Mouse (Mus musculus): ENCODE results near the gene Fgfr1op. TPM values are rescaled to one million over a fixed set of nuclear protein-coding genes. Genes with fewer than 3 reads are reported as not detected.
"Not testable (repeated sequence)": the region's sequence is repeated elsewhere in the genome, so short reads cannot be mapped to it uniquely, and the experiment has no call there.

Fgfr1op gene
- total RNA-seq, 2 experiments from 2014 or later = 12.9 to 14.5 TPM

DNA sequence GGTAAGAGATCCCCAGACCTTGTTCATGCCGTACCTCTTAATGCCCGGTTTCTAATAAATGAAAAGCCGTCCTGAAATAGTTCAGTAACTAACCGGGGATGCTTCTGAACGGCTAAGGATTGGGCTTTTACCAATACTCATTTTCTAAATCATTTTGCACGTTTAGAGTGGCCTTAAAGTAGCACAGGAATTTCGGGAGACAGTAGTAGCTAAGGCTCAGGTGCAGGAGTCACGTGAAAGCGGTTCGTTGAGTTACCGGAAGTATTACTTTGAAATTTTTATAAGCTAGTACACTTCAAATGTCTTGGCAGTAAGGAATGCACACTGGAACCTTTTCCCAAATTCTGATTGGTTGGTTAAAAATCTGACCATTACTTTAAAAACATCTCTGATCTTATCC, 676 bp downstream of the Fgfr1op start:
- intact Hi-C loops (cut with DNase I); DNase-seq: not testable (repeated sequence)

DNA sequence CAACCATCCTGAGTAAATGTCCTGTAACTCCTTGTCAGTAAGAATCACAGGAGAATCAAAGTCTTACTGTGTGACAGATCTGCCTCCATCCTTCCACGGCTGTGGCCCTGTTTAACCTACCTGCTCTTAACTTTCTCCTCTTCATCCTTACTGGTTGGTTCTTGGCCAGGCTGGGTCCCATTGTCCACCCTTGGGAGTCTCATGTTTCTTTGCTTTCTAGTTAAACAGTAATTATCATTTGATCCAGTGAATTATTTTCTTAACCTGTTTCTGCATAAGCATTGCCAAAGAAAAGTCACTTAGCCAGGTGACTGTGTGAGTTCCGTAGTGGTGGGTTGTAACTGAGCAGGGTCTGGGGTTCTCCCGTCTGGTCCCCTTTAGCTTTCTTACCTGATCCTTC, 1.2 kb downstream of the Fgfr1op start:
- intact Hi-C loops (cut with DNase I); DNase-seq: not testable (repeated sequence)

DNA sequence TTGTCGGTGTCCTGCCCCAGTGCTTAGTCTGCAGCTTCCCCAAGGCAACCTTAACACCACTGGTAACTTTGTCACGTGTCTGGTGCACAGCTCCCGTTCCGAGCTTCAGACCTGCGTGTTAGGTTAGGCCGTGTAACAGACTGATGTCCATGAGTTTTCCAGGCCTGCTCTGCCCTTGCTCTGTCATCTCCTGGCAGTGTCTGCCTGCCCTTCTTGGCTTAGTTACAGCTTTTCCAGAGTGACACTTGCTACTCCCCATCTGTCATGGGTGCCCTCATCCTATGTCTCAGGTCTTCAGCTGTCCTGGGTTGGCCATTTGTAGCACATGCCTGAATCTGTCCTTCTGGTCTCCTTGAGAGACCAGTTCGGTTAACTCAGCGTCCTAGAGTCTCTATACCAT, 2.1 kb downstream of the Fgfr1op start:
- DNase-seq; intact Hi-C loops (cut with DNase I): not testable (repeated sequence)

DNA sequence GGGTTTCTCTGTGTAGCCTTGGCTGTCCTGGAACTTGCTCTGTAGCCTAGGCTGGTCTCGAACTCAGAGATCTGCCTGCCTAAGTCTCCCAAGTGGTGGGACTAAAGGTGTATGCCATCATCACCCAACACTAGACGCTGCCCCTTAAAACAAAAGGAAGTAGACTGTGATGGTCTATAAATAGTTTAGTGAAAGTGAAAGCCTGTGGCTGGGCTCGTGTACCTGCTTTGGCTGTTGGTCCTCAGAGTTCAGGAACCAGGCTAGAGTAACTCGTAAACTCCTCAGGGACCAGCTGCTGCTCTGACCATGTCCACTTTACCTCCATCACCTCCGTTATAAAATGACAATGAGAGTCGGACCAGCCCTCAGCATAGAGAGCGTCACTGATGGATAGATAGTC, 5.0 kb downstream of the Fgfr1op start:
- DNase-seq = no peak
- intact Hi-C loops (cut with DNase I) = no loop called here

DNA sequence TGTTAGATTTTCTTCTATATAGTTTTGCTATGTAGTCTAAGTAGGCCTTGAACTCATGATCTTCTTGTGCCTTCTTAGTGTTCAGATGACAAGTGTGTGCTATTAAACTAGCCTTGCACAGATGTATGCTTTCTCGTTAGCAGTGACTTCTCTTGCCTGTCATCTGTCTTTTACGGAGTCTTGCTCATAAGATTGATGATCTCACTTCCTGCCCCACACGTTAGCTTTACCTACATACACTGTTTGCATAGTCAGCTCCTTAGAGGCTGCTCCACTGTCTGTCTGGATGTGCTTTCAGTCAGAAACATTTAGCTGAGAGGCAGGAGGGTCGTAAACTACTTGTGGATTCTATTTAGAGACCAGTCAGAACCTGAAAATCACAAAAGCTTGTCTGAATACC, 5.8 kb downstream of the Fgfr1op start:
- no peak for DNase-seq
- intact Hi-C loops (cut with DNase I) = no loop called here

DNA sequence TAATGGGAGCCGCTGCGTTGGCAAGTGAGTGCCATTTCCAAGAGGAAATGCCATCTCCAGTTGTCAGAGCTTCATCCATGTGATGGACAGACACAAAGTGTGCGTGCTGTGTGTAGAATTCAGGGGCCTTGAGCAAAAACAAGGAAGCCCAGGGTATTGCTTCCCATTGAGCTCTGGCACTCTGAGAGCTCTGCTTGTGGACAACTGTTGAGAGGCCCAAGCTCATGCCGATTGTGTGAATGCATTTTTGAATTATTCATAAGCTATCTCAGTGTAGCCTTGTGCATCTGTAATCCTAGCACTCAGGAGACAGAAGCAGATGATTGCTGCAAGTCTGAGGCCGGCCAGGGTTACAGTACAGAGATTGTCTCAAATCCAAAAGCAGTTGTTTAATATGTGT, 11.8 kb downstream of the Fgfr1op start:
- intact Hi-C loops (cut with DNase I) = no loop called here

DNA sequence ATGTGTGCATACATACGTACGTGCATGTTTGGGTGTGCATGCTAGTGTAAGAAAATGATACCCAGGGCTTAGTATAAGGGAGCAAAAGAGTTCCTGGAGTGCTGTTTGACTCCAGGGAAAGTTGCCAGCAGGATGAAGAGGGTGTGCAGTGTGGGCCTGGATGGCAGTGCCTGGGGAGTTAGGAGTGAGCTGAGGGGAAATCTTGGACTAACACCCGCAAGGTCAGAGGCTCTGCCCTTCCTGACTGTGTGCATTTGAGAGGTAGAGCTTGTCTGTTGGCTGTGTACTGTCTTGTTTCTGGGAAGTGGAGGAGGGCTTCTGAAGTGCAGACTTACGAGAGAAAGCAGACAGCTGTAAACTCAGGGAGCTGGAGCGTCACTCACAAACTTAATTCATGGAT, 18.5 kb downstream of the Fgfr1op start:
- DNase-seq = no peak

More for the DNA sequence above, 11.8 kb downstream of the Fgfr1op start:
- DNase-seq = no peak

DNA sequence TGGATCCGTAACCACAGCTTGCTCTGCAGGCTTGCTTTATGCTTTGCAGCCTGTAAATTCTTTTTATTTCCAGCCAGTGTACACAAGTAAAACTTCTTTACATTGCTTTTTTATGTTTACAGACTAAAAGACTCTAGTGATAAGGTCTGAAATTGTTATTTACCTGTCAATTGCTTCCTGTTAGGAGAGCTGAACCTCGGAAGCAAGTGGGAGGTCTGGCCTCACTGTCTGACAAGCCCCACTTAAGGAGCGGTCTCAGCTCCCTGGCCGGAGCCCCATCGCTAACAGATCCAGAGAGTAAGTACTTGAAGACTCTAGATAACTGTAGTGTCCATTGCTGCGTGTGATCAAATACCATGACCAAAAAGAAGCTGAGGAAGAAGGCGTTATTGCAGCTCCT, 18.9 kb downstream of the Fgfr1op start:
- no peak for DNase-seq
- intact Hi-C loops (cut with DNase I) = no loop called here

More for the DNA sequence above, 18.5 kb downstream of the Fgfr1op start:
- intact Hi-C loops (cut with DNase I) = no loop called here

DNA sequence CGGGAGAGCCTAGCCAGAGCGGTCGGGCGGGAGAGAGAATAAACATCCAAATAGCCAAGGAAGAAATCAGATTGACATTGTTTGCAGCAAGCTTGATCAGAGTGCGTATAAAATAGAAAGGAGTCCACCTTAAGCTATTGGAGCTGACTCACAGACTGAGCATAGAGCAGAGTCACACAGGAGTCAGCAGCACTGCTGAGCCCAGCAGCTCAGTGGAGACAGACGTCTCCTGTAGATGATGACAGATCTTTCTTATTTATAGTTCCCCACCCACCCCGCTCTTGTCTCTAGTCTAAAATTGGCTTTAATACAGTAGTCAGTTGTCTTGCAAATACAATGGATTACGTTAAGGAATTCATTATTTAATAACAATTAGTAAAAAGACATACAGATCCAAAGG, 28.4 kb downstream of the Fgfr1op start:
- no peak for DNase-seq
- intact Hi-C loops (cut with DNase I) = no loop called here

DNA sequence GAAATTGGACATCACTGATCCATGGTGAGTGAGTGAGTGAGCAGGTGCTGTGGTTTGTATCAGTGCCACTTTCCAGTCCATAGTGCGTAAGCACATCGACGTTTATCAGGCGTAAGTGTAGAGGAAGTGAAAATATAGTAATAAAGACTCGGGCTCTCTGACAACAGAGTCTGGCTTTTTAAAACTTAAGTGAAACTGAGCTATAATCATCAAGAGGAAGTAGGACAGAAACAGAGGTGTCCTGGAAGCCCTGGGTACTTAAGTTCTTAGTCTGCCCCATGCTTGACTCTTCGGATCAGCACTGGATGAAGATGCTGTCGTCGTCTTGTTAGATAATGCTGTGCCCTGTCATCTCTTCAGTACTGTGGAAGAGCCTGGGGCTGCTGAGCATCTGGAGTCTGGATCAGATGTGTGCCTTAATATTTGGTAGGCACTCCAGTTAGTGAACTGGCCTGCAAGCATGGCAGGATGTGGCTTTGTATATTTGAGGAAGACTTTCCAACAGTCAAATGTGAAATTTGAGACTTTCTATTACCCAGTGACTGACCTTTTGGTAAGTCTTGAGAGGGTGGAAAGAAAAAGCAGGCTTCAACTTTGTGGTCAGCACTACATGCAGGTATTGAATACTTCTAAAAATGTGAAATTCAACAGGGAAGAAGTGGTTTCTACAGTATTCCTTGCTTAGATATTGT, 30.5 kb downstream of the Fgfr1op start:
- intact Hi-C loops (cut with DNase I) = no loop called here
- DNase-seq = no peak

DNA sequence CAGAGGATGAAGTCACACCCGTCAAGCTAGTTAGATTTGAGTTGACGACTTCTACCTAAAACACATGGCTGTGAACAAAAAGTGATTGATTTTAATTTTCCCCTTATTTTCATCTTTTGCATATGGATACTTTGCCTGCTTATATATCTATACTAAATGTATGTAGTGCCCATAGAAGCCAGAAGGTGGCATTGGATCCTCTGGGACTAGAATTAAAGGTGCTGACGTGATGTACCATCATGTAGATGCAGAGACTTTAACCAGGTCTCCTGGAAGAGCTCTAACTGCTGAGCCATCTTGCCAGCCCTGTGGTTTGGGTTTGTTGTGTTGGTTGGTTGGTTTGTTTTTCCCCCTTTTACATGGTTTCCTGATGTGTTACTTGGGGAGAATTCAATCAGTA, 32.4 kb downstream of the Fgfr1op start:
- intact Hi-C loops (cut with DNase I) = no loop called here
- DNase-seq = no peak

DNA sequence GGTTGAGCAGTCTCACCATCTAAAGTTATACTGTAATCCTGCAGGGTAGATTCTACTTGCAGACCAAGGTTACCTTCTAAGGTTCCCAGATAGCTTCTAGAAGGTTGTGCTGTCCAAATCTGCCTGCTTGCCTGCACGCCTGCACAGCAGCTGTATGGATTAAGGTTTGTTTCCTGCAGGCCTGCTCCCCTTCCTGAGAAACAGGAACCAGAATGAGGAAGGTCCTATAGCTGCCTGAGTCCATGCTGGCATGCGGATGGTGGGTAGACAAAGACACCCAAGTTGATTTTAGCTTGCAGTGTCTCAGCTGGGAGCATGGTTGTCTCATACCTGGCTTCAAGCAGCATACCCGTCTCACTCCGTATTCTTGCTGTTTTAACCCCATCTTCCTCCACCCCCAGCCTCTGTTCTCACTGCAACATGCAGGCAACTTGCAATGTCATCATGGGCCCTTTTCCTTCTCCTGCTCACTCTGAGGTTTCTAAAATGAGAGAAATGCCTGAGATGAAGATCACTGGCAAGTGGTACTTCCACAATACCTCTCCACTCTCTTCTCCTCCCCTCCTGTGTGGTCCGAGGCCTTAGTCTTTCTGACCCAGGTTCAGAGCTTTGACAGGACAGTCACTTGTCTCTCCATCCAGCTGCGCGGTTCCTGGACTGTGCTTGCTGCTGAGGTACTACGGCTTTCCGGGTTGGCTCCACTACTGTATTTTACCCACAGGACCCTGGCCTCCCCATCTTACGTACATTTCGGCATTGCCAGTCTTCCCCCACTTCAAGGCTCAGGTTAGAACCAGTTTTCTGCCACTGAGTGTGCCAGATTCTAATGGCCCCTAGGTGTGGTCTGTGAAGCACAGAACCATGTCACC, 34.0 kb downstream of the Fgfr1op start:
- no peak for DNase-seq
- intact Hi-C loops (cut with DNase I) = no loop called here

DNA sequence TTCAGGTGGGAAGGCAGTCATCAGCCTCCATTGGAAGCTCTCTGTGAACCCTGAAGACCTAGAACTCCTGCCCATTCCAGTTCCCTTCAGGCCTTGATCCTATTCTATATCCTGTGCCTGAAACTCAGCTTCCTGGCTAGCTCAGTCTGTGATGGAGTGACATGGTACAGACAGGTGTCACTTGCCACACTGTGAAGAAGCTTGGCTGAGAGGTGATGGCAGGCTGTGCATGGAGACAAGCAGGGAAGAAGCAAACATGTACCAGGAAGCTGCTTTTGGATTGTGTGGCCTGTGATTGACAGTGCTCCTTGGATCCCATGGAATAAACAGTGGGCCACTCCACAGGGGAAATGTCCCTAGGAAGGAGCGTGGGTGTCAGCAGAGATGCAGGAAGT, 34.6 kb downstream of the Fgfr1op start:
- intact Hi-C loops (cut with DNase I) = no loop called here
- DNase-seq = no peak

DNA sequence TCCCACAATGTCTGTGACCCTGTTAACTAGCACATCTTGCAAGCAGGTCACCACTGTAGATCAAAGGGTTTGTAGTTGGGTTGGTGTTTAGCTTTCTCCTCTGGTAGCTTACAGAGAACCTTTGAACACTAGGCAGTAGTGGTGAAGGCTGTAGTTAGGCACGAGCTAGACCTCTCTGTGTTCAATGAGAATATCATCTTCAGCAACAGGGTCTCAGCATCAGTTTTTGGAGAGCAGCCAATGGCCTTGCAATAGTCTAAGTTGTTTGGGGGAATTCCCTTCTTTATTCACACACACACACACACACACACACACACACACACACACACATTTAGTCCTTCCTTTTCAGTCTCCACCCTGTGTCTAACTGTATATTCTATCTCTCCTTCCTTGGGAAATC, 38.2 kb downstream of the Fgfr1op start:
- intact Hi-C loops (cut with DNase I) = no loop called here
- no peak for DNase-seq

DNA sequence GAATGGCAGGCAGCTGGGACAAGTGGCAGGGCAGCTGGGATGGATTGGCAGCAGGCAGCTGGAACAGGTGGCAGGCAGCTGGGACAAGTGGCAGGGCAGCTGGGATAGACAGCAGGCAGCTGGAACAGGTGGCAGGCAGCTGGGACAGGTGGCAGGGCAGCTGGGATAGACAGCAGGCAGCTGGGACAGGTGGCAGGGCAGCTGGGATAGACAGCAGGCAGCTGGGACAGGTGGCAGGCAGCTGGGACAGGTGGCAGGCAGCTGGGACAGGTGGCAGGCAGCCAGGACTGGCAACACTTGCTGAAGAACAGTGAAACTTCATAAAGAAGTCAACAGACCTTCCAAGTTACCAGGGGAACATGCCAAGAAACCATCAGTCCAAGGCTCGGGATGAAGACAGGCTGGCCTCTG, 39.9 kb downstream of the Fgfr1op start:
- intact Hi-C loops (cut with DNase I) = not testable (repeated sequence)
- DNase-seq = peak in 1 of 2 experiments; percentile 7

DNA sequence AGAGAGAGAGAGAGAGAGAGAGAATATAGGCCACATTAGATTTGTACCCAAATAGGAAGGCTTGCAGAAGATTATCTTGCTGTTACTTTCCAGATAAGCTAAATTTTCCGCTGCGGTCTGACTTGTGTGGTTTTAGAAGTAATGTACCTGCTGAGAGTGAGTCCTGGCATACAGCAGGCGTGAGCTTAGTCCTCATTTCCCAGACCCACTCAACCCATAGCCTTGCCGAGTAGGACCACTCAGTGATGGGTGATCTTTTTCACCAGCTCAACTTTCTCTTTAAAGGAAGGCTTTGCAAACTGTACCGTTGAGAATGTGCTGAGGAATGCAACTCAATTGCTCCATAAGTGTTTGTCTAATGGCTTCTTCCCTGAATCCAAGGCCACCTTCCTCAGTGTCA, 41.4 kb downstream of the Fgfr1op start:
- no peak for DNase-seq
- intact Hi-C loops (cut with DNase I) = no loop called here

DNA sequence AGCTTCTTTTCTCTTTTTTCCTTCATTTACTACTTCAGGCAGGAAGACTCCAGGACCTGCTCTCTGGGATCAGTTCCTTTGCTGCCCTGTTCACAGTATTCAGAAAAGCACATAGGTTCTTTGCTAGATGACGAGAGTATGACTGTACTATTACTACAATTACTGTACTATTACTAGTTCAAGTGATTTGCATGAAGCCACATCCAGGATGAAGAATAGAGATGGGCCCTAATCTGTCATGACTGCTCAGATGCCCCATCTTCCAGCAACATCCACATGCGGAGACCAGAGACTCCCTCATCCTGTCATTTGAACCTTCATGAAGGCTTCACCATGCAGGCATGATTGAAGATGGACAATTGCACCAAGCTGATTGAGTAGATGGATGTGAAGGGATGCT, 44.4 kb downstream of the Fgfr1op start:
- intact Hi-C loops (cut with DNase I) = no loop called here
- DNase-seq = no peak

DNA sequence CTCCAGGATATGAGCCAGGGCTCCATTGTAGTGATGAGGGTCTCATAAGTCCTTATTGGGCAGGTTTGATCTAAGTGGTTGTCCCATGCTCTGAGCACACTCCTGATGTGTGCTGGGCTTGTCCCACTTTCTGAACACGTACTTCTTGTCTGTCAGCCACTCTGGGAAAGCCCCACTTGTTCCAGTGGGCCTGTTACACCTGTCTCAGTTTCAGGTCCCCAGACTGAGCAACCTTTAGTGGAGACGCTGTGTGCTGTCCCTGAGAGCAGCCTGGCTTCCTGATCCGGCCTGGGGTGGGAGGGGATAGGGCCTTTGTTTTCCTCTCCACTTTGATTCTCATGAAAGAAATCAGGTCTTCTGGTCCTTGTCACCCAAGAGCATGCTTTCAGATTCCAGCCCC, 44.9 kb downstream of the Fgfr1op start:
- intact Hi-C loops (cut with DNase I) = no loop called here
- DNase-seq = no peak

DNA sequence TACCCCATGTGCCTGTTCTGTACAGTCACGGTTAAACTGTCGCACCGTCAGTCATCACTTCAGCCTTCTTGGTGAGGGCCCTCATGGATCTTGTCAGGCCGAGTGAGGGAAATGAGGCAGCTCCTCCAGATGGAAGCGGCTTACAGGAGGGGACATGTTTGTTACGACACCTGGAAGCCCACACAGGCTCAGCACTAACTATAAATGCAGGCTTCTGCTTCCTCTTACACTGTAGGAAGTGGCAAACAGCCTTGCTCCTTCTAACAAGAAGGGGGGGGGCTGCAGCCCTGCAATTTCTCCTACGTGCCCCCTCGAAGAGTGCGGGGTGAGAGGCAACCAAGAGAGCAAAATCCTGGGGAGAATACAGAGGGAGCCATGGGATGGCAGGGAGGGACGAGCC, 45.4 kb downstream of the Fgfr1op start:
- intact Hi-C loops (cut with DNase I) = no loop called here
- no peak for DNase-seq

DNA sequence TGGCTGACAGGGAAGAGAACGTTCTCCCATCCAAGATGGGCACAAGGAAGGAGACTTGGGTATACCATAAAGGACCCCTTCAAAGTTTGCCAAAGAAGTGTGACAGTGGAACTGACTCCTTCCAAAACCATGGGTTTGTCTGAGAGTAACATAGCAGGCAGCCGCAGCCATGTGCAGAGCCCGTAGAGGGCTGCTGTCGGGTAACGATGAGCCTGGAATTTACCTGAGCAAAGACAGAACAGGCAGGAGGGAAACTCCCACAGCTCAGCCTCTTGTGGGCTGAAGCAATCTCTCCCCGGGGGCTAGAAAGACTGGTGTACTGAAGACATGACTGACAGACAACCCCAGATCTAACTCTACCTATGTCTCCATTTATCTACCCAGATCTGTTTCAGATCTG, 46.1 kb downstream of the Fgfr1op start:
- no peak for DNase-seq
- intact Hi-C loops (cut with DNase I) = no loop called here

DNA sequence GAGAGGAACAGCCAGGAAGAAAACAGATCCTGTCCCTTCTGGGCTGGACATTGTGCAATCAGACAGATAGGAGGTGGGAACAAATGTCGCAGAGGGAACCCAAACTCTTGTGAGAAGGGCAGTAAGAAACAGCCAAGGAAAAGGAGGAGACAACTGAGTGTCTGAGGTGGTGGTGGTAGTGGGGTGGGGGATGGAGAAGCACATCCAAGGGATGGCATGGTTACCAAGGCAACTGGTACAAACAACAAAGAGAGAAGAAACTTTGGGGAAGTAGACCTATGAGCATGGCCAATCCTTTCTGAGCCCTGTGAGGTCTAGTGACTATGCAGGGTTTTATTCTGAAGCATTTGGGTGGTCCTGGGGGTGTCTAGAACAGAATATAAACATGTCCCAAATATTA, 49.1 kb downstream of the Fgfr1op start:
- intact Hi-C loops (cut with DNase I) = no loop called here
- DNase-seq = no peak
